Mouse (Mus musculus): ENCODE results near the gene Olfr1360. TPM values are rescaled to one million over a fixed set of nuclear protein-coding genes. Genes with fewer than 3 reads are reported as not detected.

Olfr1360 gene
- polyA plus RNA-seq, 1 experiment from 2014 or later = not detected

DNA sequence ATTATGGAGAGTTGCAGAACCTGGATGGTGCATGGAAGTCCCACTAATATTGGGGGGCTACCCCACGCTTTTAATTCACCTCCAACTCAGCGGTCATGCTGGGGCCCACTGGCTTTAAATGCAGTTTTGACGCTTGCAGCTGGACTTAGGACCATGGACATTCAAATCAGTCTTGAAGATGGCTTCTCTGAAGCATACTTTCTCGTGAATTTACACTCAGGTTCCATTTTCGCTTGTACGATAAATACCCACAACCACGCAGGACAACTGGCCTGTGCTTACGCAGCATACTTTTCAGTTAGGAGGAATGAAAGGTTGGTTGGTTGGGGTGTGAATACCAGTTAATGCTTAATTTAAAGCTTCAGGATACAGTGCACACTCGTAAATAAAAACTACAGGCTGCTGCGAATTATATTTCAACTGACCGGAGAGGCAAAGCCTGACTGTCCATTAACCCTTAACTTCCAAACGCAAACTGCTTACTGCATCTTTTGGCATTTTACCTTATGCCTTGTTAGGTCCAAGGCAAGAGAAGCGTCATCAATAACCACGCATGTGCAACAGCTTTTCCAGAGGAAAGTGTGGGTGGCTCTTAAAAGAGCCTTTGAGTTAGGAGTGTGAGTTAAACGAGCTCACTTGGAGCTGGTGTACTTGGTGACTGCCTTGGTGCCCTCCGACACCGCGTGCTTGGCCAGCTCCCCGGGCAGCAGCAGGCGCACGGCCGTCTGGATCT lies 38.1 kb upstream of the Olfr1360 start:
- under 1% methylated on average over 22 of the region's 22 CpGs for WGBS
- no peaks in the 10 kb centered on the region for H3K9me3 ChIP-seq
- no peaks in the 10 kb centered on the region for H3K27me3 ChIP-seq
- H3K36me3 ChIP-seq = no peaks in the 10 kb centered on the region
- H3K4me2 ChIP-seq = peak overlapping the region; percentile 77
- peak overlapping the region; percentile 92 for H3K27ac ChIP-seq (replicated peaks)
- no peak for ATAC-seq (ENCODE audit: low FRiP score, low read depth)
- H3K9ac ChIP-seq = peak overlapping the region; percentile 42
- peak overlapping the region; percentile 44 for H3K4me3 ChIP-seq
- peaks cover 36% of the 10 kb centered on the region for H3K4me1 ChIP-seq (replicated peaks)

DNA sequence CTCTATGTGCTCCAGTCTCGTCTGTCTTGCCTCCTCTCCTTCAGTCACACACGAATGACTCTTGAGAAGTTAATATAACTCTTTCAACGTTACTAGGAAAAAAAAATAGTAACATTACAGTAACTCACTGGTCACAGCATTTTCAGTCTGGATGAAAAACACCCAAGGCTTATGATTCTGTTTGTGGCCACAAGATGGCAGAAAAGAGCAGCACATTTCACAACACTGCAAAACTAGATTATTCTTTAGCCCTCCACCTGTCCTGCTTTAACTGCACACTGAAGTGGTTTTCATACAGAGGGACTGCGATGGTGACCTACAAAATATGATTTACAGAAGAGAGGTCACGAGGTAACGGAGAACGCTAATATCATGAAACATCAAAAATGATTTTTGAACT lies 37.5 kb upstream of the Olfr1360 start:
- Histone ChIP-seq H3K27ac (replicated peaks) (peak overlapping the region; percentile 92; the same call in 1 of the 2 replicates), H3K4me3 (peak overlapping the region; percentile 44), H3K9ac (peak overlapping the region; percentile 42; the same call in 1 of the 2 replicates), H3K4me1 (replicated peaks) (peaks cover 36% of the 10 kb centered on the region), H3K9me3 (no peaks in the 10 kb centered on the region), H3K4me2 (peak overlapping the region; percentile 77), H3K27me3 (no peaks in the 10 kb centered on the region), H3K36me3 (no peaks in the 10 kb centered on the region)
- under 1% methylated on average over 7 of the region's 7 CpGs for WGBS
- no peak for ATAC-seq (ENCODE audit: low FRiP score, low read depth)

DNA sequence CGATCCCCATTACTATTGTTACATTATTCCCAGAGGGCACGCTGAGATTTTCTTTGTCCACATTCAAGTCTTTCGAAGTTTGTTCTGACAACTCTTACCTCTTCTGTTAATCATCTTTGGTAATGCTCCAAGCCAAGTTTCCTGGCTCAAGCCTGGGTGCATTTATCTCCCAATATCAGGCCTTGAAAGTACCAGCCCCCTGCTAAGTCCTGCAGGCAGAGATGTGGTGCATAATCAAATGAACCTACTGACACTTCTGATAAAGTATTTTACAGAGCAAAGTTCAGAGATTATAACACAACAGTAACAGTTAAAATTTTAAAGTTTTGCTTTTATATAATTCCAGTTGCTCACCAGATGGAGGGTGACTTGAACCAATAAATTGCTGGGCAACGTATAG lies 34.5 kb upstream of the Olfr1360 start:
- WGBS = 33% methylated on average over 4 of the region's 4 CpGs
- peak overlapping the region; percentile 79 for H3K4me3 ChIP-seq
- H3K9me3 ChIP-seq = no peaks in the 10 kb centered on the region
- no peak overlapping the region for H3K27ac ChIP-seq (replicated peaks)
- no peaks in the 10 kb centered on the region for H3K36me3 ChIP-seq
- H3K4me1 ChIP-seq (replicated peaks) = peaks cover 20% of the 10 kb centered on the region
- H3K4me2 ChIP-seq = peak overlapping the region; percentile 91
- H3K27me3 ChIP-seq = no peaks in the 10 kb centered on the region
- H3K9ac ChIP-seq = peak overlapping the region; percentile 51; the same call in 1 of the 2 replicates
- ATAC-seq (ENCODE audit: low FRiP score, low read depth) = no peak

DNA sequence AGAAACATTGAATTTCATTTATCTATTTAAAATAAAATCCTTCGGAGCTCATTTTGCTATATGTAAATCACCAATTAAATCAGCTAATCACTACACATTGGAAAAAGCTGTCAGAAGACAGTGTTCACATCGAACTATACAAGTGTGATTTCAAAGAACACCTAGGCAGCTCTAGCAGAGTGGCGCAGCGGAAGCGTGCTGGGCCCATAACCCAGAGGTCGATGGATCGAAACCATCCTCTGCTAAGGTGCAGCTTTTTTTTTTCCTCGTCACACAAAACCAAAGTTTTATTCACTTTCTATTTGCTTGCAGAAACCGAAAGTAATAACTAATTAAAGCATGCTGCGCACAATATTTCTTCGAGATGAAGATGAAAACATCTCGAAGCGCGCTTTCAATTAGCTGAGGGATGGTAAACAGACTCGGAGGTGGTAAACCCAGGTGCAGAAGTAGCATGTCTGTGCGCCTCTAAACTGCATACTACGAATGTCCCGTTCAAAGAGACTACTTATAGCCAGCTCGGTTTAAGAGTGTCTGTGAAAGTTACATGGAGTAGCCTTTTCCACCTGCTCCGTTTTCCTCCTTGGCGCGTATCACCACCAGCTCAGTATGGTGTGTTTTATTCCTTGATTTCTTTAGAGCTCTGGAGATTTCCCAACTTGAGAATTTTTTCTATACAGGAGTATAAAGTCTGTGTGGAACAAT lies 33.8 kb upstream of the Olfr1360 start:
- H3K36me3 ChIP-seq = no peaks in the 10 kb centered on the region
- peak overlapping the region; percentile 51 for H3K9ac ChIP-seq
- ATAC-seq (ENCODE audit: low FRiP score, low read depth) = peak; percentile 87
- H3K27ac ChIP-seq (replicated peaks) = peak overlapping the region; percentile 62
- H3K4me1 ChIP-seq (replicated peaks) = peaks cover 19% of the 10 kb centered on the region
- peak overlapping the region; percentile 79 for H3K4me3 ChIP-seq
- H3K9me3 ChIP-seq = no peaks in the 10 kb centered on the region
- peak overlapping the region; percentile 91 for H3K4me2 ChIP-seq
- under 1% methylated on average over 22 of the region's 22 CpGs for WGBS
- H3K27me3 ChIP-seq = no peaks in the 10 kb centered on the region

DNA sequence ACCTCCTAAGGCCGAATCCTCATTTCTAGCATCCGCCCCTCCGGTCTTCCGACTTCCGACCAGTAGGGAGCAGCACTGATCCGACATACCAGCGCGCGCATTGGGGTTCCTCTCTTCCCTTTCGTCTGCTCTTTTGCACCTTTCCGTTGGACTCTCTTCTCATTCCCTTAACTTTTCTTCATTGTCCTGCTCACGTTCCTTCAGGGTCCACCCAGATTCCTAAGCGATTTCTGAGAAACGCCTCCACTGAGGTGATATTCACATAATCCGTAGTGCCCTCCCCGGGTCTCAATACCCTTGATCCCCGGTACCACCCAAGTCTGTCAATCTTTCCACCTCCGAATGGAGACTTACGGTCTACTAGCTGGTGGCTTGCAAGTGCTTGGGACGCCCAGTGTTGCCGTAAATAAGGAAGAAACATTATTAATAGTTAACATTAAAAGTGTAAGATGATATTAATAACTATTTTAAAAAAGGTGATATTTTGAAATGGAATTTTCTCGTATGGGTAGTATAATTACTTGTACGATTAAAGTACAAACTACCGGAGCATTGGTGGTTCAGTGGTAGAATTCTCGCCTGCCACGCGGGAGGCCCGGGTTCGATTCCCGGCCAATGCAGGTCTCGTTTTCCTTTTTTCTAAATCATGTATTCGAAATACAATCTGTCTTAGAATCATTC lies 33.0 kb upstream of the Olfr1360 start:
- H3K4me1 ChIP-seq (replicated peaks) = peaks cover 14% of the 10 kb centered on the region
- ATAC-seq (ENCODE audit: low FRiP score, low read depth) = peak; percentile 84
- H3K4me3 ChIP-seq = peak overlapping the region; percentile 79
- peak overlapping the region; percentile 68 for H3K9ac ChIP-seq
- no peaks in the 10 kb centered on the region for H3K9me3 ChIP-seq
- under 1% methylated on average over 32 of the region's 32 CpGs for WGBS
- H3K27ac ChIP-seq (replicated peaks) = peak overlapping the region; percentile 90
- H3K4me2 ChIP-seq = peak overlapping the region; percentile 91
- H3K36me3 ChIP-seq = no peaks in the 10 kb centered on the region
- no peaks in the 10 kb centered on the region for H3K27me3 ChIP-seq

DNA sequence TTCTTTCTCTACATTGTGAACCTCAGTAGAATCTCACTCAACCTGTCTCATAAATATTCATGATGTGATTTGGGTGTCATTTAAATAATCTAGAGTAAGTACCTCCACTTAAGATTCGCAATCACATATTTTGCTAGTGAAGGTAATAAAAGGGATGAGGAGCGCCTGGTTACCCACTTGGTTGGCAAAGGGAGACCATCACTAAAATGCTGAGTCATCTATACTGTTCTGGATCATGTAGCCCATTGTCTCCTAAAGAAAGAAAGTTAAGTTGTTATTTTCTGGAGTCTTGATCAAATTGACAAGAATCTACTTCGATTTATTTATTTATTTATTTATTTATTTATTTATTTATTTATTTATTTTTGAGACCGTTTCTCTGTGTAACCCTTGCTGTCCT lies 29.5 kb upstream of the Olfr1360 start:
- WGBS = 75% methylated on average over 4 of the region's 4 CpGs
- no peak for ATAC-seq (ENCODE audit: low FRiP score, low read depth)
- H3K27ac ChIP-seq (replicated peaks) = no peak overlapping the region
- peaks cover 8% of the 10 kb centered on the region for H3K4me1 ChIP-seq (replicated peaks)
- H3K36me3 ChIP-seq = no peaks in the 10 kb centered on the region
- H3K27me3 ChIP-seq = no peaks in the 10 kb centered on the region
- no peaks in the 10 kb centered on the region for H3K9me3 ChIP-seq
- H3K4me2 ChIP-seq = no peak overlapping the region
- H3K4me3 ChIP-seq = no peak overlapping the region
- H3K9ac ChIP-seq = no peak overlapping the region

DNA sequence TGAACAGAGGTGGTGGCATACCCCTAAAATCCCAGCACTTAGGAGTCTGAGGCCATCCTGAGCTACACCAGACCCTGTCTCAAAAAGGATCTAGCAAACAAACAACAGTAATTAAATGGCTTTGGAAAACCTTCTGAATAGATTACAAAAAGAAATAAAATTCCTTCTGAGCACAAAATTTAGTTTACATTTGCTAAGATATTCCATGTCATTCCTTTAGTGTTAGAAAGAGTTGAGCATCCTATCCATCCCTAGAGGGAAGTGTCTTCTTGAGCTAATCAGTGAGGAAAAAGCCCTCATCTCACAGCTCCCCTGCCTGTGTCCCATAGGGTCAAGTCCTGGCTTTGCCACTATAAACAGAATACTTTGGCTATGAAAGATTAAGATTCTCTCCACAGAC lies 20.6 kb upstream of the Olfr1360 start, which contains the start of gene Olfr1359:
Olfr1359 (plus strand) TSS at position 301 of the 400 bp plus-strand sequence.
- Histone ChIP-seq H3K4me3 (no peak within 1 kb of the TSS), H3K27ac (replicated peaks) (no peak within 1 kb of the TSS), H3K27me3 (no peaks in the 10 kb centered on the region), H3K36me3 (no peaks in the 10 kb centered on the region), H3K4me1 (replicated peaks) (no peaks in the 10 kb centered on the region), H3K9me3 (no peaks in the 10 kb centered on the region), H3K4me2 (no peak within 1 kb of the TSS), H3K9ac (no peak within 1 kb of the TSS)
- ATAC-seq (ENCODE audit: low FRiP score, low read depth) = no peak

DNA sequence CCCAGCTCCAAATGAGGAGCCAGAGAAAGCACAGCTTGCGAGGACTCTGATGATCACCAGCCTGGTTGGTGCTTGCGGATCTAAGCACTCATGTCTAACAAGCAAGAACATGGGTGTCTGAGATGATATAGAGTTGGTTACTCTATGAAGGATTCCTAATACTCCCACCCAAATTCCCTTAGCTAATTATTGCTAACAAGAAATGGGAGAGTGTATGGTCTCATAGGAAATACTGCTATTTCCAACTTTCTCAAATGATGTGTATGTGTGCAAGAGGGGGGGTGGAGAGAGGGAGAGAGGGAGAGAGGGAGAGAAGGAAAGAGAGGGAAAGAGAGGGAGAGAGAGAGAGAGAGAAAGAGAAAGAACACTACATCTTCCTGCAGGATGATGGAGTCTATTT lies 13.9 kb downstream of the Olfr1360 start, which contains the start of gene Olfr1361:
Olfr1361 (minus strand) TSS at position 101 of the 400 bp plus-strand sequence.
- Histone ChIP-seq H3K4me2 (no peak within 1 kb of the TSS), H3K4me3 (no peak within 1 kb of the TSS), H3K4me1 (replicated peaks) (no peaks in the 10 kb centered on the region), H3K27me3 (no peaks in the 10 kb centered on the region), H3K27ac (replicated peaks) (no peak within 1 kb of the TSS), H3K9me3 (no peaks in the 10 kb centered on the region), H3K36me3 (no peaks in the 10 kb centered on the region), H3K9ac (no peak within 1 kb of the TSS)
- 81% methylated on average over 2 of the region's 2 CpGs for WGBS
- ATAC-seq (ENCODE audit: low FRiP score, low read depth) = no peak

DNA sequence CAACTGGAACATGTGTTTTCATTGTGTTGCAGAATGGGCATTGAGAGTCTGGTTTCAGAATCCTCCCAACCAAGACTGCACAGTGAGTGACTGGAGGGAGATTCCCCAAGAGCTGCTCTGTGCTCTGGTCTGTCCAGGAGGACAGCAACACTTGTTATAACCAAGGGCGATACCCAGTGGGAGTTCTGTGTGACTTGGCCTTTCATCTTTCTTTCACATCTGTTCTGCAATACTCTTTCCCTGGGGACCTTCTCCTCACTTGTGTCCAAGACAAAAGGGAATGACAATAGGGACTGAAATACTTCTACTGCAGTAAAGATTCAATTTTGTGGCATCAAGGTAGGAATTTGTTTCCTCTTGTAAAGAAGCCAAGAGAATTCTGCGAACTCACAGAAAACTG lies 34.8 kb downstream of the Olfr1360 start, which contains the start of gene Olfr11:
Olfr11 (minus strand) TSS at position 101 of the 400 bp plus-strand sequence.
- Histone ChIP-seq H3K9ac (no peak within 1 kb of the TSS), H3K4me1 (replicated peaks) (no peaks in the 10 kb centered on the region), H3K27me3 (no peaks in the 10 kb centered on the region), H3K9me3 (no peaks in the 10 kb centered on the region), H3K36me3 (no peaks in the 10 kb centered on the region), H3K4me2 (no peak within 1 kb of the TSS), H3K4me3 (no peak within 1 kb of the TSS), H3K27ac (replicated peaks) (no peak within 1 kb of the TSS)
- 83% methylated on average over 2 of the region's 2 CpGs for WGBS
- ATAC-seq (ENCODE audit: low FRiP score, low read depth) = no peak

All from hindbrain, embryonic 15.5 days (tissue).